Mouse (Mus musculus): Measurements from ENCODE around the gene Wdr95. TPM values are rescaled to one million over a fixed set of nuclear protein-coding genes. Genes with fewer than 3 reads are reported as not detected.

Gene Wdr95
- polyA plus RNA-seq, 1 experiment from 2014 or later: 0.08 TPM

DNA sequence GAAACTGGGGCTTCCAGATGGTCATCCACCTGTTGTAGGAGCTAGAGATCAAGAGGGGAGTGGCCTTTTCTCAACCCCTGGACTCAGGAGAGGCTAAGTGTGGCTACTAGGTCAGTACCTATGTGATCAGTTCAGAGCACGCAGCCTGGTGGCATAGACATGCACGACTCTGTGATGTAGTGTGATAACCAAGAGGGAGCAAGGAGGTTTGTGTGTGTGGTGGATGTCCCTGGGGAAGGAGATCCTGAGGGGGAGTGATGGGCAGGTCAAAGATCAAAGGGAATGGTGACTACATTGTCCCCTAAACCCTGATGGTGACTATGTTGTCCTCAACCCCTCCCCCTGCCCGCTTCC lies 83.7 kb downstream of the Wdr95 start:
- H3K4me2 ChIP-seq (replicated peaks): no peak overlapping the region
- no peak for ATAC-seq (ENCODE audit: insufficient number of reproducible peaks, insufficient read depth, low FRiP score, low TSS enrichment)

GRCm38 (mm10) chr5:149612740-149613139 lies 84.3 kb downstream of the Wdr95 start:
- Histone ChIP-seq H3K9ac (no peak overlapping the region), H3K36me3 (peaks cover 29% of the 10 kb centered on the region), H3K4me2 (replicated peaks) (no peak overlapping the region), H3K9me3 (no peaks in the 10 kb centered on the region), H3K4me3 (no peak overlapping the region), H3K4me1 (peaks cover 18% of the 10 kb centered on the region), H3K27me3 (no peaks in the 10 kb centered on the region), H3K27ac (peak overlapping the region; percentile 67; the same call in 1 of the 2 replicates)
- no peak for ATAC-seq (ENCODE audit: insufficient number of reproducible peaks, insufficient read depth, low FRiP score, low TSS enrichment)
- WGBS: 44% methylated on average over 10 of the region's 10 CpGs

More for the DNA sequence above, 83.7 kb downstream of the Wdr95 start:
- Histone ChIP-seq H3K4me3 (no peak overlapping the region), H3K27me3 (no peaks in the 10 kb centered on the region), H3K36me3 (peaks cover 23% of the 10 kb centered on the region), H3K9ac (no peak overlapping the region), H3K4me1 (peaks cover 18% of the 10 kb centered on the region), H3K9me3 (no peaks in the 10 kb centered on the region), H3K27ac (peak overlapping the region; percentile 67; the same call in 1 of the 2 replicates)
- 77% methylated on average over 3 of the region's 3 CpGs for WGBS

DNA sequence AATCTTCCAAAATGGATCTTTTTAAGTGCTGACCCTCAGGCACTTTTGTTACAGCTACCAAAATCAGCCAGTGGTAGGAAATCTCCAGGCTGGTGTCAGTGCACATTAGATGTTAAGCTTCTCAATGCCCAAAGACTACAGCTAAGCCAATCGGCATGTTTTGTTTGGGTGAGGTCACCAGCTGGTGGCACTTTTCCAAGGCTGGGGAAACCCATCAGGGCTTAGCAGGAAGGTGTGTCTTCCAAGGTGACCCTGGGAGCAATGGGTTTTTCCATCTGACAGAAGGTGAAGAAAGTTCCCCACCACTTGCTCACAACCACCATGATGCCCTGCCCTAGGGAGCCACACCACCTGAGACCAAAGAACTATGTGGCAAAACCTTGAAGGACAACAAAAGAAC lies 87.7 kb downstream of the Wdr95 start:
- no peak overlapping the region for H3K4me2 ChIP-seq (replicated peaks)
- ATAC-seq (ENCODE audit: insufficient number of reproducible peaks, insufficient read depth, low FRiP score, low TSS enrichment): no peak
- no peak overlapping the region for H3K4me3 ChIP-seq
- WGBS: 71% methylated on average over 1 of the region's 1 CpGs
- H3K27me3 ChIP-seq: no peaks in the 10 kb centered on the region
- peaks cover 17% of the 10 kb centered on the region for H3K4me1 ChIP-seq
- H3K9ac ChIP-seq: no peak overlapping the region
- H3K9me3 ChIP-seq: no peaks in the 10 kb centered on the region
- no peak overlapping the region for H3K27ac ChIP-seq
- H3K36me3 ChIP-seq: peaks cover 61% of the 10 kb centered on the region

GRCm38 (mm10) chr5:149616817-149617216 lies 88.3 kb downstream of the Wdr95 start:
- Histone ChIP-seq H3K27ac (no peak overlapping the region), H3K4me2 (replicated peaks) (no peak overlapping the region), H3K4me3 (no peak overlapping the region), H3K9ac (no peak overlapping the region), H3K4me1 (peaks cover 11% of the 10 kb centered on the region), H3K9me3 (no peaks in the 10 kb centered on the region), H3K36me3 (peaks cover 68% of the 10 kb centered on the region), H3K27me3 (no peaks in the 10 kb centered on the region)
- ATAC-seq (ENCODE audit: insufficient number of reproducible peaks, insufficient read depth, low FRiP score, low TSS enrichment): no peak
- 91% methylated on average over 10 of the region's 10 CpGs for WGBS

GRCm38 (mm10) chr5:149617776-149618425 lies 89.4 kb downstream of the Wdr95 start:
- H3K36me3 ChIP-seq: peaks cover 78% of the 10 kb centered on the region
- 95% methylated on average over 6 of the region's 6 CpGs for WGBS
- no peak overlapping the region for H3K4me3 ChIP-seq

GRCm38 (mm10) chr5:149622152-149622551 lies 93.7 kb downstream of the Wdr95 start:
- 78% methylated on average over 7 of the region's 7 CpGs for WGBS
- no peak overlapping the region for H3K4me3 ChIP-seq
- peaks cover 88% of the 10 kb centered on the region for H3K36me3 ChIP-seq
- no peaks in the 10 kb centered on the region for H3K27me3 ChIP-seq
- H3K4me2 ChIP-seq (replicated peaks): no peak overlapping the region
- H3K9ac ChIP-seq: no peak overlapping the region
- no peaks in the 10 kb centered on the region for H3K9me3 ChIP-seq
- no peak for ATAC-seq (ENCODE audit: insufficient number of reproducible peaks, insufficient read depth, low FRiP score, low TSS enrichment)
- no peak overlapping the region for H3K27ac ChIP-seq
- no peaks in the 10 kb centered on the region; the same call in 1 of the 2 replicates for H3K4me1 ChIP-seq

More at GRCm38 (mm10) chr5:149617776-149618425, 89.4 kb downstream of the Wdr95 start:
- ATAC-seq (ENCODE audit: insufficient number of reproducible peaks, insufficient read depth, low FRiP score, low TSS enrichment): no peak
- Histone ChIP-seq H3K27ac (no peak overlapping the region), H3K9ac (no peak overlapping the region), H3K4me1 (no peaks in the 10 kb centered on the region; the same call in 1 of the 2 replicates), H3K27me3 (no peaks in the 10 kb centered on the region), H3K9me3 (no peaks in the 10 kb centered on the region), H3K4me2 (replicated peaks) (no peak overlapping the region)

- H3K9ac ChIP-seq: no peak overlapping the region
- ATAC-seq (ENCODE audit: insufficient number of reproducible peaks, insufficient read depth, low FRiP score, low TSS enrichment): no peak
- H3K4me1 ChIP-seq: no peaks in the 10 kb centered on the region; the same call in 1 of the 2 replicates
- H3K4me3 ChIP-seq: no peak overlapping the region
- 77% methylated on average over 6 of the region's 6 CpGs for WGBS
- no peaks in the 10 kb centered on the region for H3K27me3 ChIP-seq
- no peak overlapping the region for H3K27ac ChIP-seq
- H3K36me3 ChIP-seq: peaks cover 88% of the 10 kb centered on the region
- H3K4me2 ChIP-seq (replicated peaks): no peak overlapping the region
- H3K9me3 ChIP-seq: no peaks in the 10 kb centered on the region
These were observed 94.2 kb downstream of the Wdr95 start for GRCm38 (mm10) chr5:149622644-149623043.

- H3K27me3 ChIP-seq: no peaks in the 10 kb centered on the region
- 80% methylated on average over 8 of the region's 8 CpGs for WGBS
- H3K4me2 ChIP-seq (replicated peaks): no peak overlapping the region
- peaks cover 86% of the 10 kb centered on the region for H3K36me3 ChIP-seq
- no peaks in the 10 kb centered on the region for H3K9me3 ChIP-seq
- no peak overlapping the region for H3K4me3 ChIP-seq
- no peaks in the 10 kb centered on the region; the same call in 1 of the 2 replicates for H3K4me1 ChIP-seq
- no peak overlapping the region for H3K27ac ChIP-seq
- ATAC-seq (ENCODE audit: insufficient number of reproducible peaks, insufficient read depth, low FRiP score, low TSS enrichment): no peak
- H3K9ac ChIP-seq: no peak overlapping the region
These were observed 95.6 kb downstream of the Wdr95 start for GRCm38 (mm10) chr5:149623815-149624675.

GRCm38 (mm10) chr5:149625547-149625946 lies 97.1 kb downstream of the Wdr95 start:
- Histone ChIP-seq H3K4me1 (no peaks in the 10 kb centered on the region; the same call in 1 of the 2 replicates), H3K9ac (no peak overlapping the region), H3K4me2 (replicated peaks) (no peak overlapping the region), H3K27me3 (no peaks in the 10 kb centered on the region), H3K9me3 (no peaks in the 10 kb centered on the region), H3K36me3 (peaks cover 87% of the 10 kb centered on the region), H3K4me3 (no peak overlapping the region), H3K27ac (no peak overlapping the region)
- WGBS: 94% methylated on average over 3 of the region's 3 CpGs
- no peak for ATAC-seq (ENCODE audit: insufficient number of reproducible peaks, insufficient read depth, low FRiP score, low TSS enrichment)

GRCm38 (mm10) chr5:149634409-149635035 lies 106.0 kb downstream of the Wdr95 start:
- Histone ChIP-seq H3K9ac (peak overlapping the region; percentile 81), H3K27ac (no peak overlapping the region), H3K9me3 (no peaks in the 10 kb centered on the region), H3K4me1 (peaks cover 14% of the 10 kb centered on the region), H3K36me3 (peaks cover 41% of the 10 kb centered on the region), H3K4me2 (replicated peaks) (peak overlapping the region; percentile 82), H3K27me3 (no peaks in the 10 kb centered on the region), H3K4me3 (peak overlapping the region; percentile 76)
- ATAC-seq (ENCODE audit: insufficient number of reproducible peaks, insufficient read depth, low FRiP score, low TSS enrichment): no peak
- 73% methylated on average over 11 of the region's 11 CpGs for WGBS

GRCm38 (mm10) chr5:149635556-149635955 lies 107.1 kb downstream of the Wdr95 start:
- ATAC-seq (ENCODE audit: insufficient number of reproducible peaks, insufficient read depth, low FRiP score, low TSS enrichment): no peak
- peak overlapping the region; percentile 81 for H3K9ac ChIP-seq
- peak overlapping the region; percentile 76 for H3K4me3 ChIP-seq
- peak overlapping the region; percentile 82 for H3K4me2 ChIP-seq (replicated peaks)
- H3K9me3 ChIP-seq: no peaks in the 10 kb centered on the region
- no peaks in the 10 kb centered on the region for H3K27me3 ChIP-seq
- H3K36me3 ChIP-seq: peaks cover 31% of the 10 kb centered on the region
- under 1% methylated on average over 24 of the region's 24 CpGs for WGBS
- H3K27ac ChIP-seq: peak overlapping the region; percentile 89
- H3K4me1 ChIP-seq: peaks cover 14% of the 10 kb centered on the region

All from embryonic facial prominence, embryonic 12.5 days (tissue).